In the genomic region with DNA sequence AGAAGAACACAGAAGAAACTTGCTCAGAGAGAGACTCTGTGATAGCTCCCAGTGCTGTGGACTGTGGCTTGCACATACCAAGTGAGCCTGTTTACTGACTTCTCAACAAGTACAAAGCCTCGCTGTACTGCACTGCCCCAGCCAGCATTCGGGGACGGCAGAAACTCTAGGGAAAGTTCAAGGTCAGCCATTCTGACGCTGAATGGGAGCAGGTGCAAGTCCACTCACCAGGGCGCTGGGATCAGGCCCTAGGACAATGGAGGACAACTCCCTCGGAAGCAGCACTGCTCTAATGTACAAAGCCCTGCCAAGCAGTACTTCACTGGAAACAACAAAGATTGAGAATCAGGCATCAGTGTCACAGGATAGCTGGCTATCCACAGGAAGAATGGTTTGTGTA, we compare ENCODE assay signal across 16 mouse cellular contexts. TPM values are rescaled to one million over a fixed set of nuclear protein-coding genes. Genes with fewer than 3 reads are reported as not detected.
DNase-seq lines count a peak whose midpoint lies in the region; ATAC-seq and TF ChIP-seq lines count a peak whose summit lies in the region.
"Had no signal": no experiment of that assay in that cellular context is flagged by ENCODE, and none has a peak within 500 bp of the region (broad histone marks: within the 10 kb centered on the region; RNA-seq: fewer than 3 reads in every experiment).

No protein-coding gene starts in this region.

- 19% methylated on average over 6 of the region's 6 CpGs for WGBS in liver, adult 2 months
- WGBS in liver, embryonic 11.5 days, result 77% methylated on average over 6 of the region's 6 CpGs
- 44% methylated on average over 6 of the region's 6 CpGs for WGBS in intestine, postnatal 0 days

- DNase-seq in heart, adult 11 months, result peak; percentile 90
- DNase-seq in heart, adult 8-10 months (ENCODE audit: low spot score), result no peak
- peak; percentile 90 for DNase-seq in liver, adult 2 months (ENCODE audit: extremely low read depth, low read depth, low spot score)
- DNase-seq in liver, embryonic 11.5 days (ENCODE audit: low spot score), result no peak
- peak; percentile 95 for DNase-seq in R1 (ENCODE audit: low read depth, low spot score)
- DNase-seq in left cerebral cortex, postnatal 14 days (ENCODE audit: low spot score in 2 of 2), result no peak
- DNase-seq in gastrocnemius, postnatal 25 days, result no peak
- DNase-seq: cerebellum, adult 8-10 months; gastrocnemius, postnatal 10 days; thymus, adult 18-20 months had no signal

- no peak for TF ChIP-seq CTCF in liver, adult 2 months (IDR thresholded peaks at IDR 0.05; ENCODE audit: low read depth, low read length)
- TF ChIP-seq CTCF in intestine, postnatal 0 days (IDR thresholded peaks at IDR 0.05; ENCODE audit: low read depth), result no peak

- H3K27ac ChIP-seq in liver, adult 2 months (replicated peaks; ENCODE audit: insufficient read depth, low read depth, low read length), result peak overlapping the region; percentile 12
- H3K27ac ChIP-seq in liver, embryonic 11.5 days (ENCODE audit: low read depth, low read length), result no peak overlapping the region
- peak overlapping the region; percentile 2; the same call in 1 of the 2 replicates for H3K27ac ChIP-seq in intestine, postnatal 0 days (ENCODE audit: low read depth, low read length)
- H3K27ac ChIP-seq: forebrain, embryonic 13.5 days; kidney, postnatal 0 days; limb, embryonic 15.5 days; macrophage had no signal

- no peaks in the 10 kb centered on the region for H3K36me3 ChIP-seq in liver, adult 2 months (ENCODE audit: control insufficient read depth, insufficient read depth, low read length)
- H3K36me3 ChIP-seq in liver, embryonic 11.5 days (ENCODE audit: control insufficient read depth, insufficient read depth, low read length), result peaks cover 2% of the 10 kb centered on the region; the same call in 1 of the 2 replicates
- H3K36me3 ChIP-seq in intestine, postnatal 0 days (ENCODE audit: control insufficient read depth, insufficient read depth), result 0 out of 2 replicates have a peak, but pooled peaks cover 3% of the 10 kb centered on the region
- H3K36me3 ChIP-seq: limb, embryonic 15.5 days had no signal

- intact Hi-C loops in left cerebral cortex, postnatal 14 days (cut with DNase I), result no loop called here

- no peak overlapping the region for H3K4me2 ChIP-seq in liver, embryonic 11.5 days
- H3K4me2 ChIP-seq in intestine, postnatal 0 days (replicated peaks; ENCODE audit: low read depth), result no peak overlapping the region
- H3K4me2 ChIP-seq: forebrain, embryonic 13.5 days; limb, embryonic 15.5 days had no signal

- H3K27me3 ChIP-seq in liver, adult 2 months (ENCODE audit: control insufficient read depth, insufficient read depth, low read length), result no peaks in the 10 kb centered on the region
- no peaks in the 10 kb centered on the region for H3K27me3 ChIP-seq in liver, embryonic 11.5 days (replicated peaks; ENCODE audit: control insufficient read depth, insufficient read depth, low read length)
- H3K27me3 ChIP-seq in intestine, postnatal 0 days (replicated peaks; ENCODE audit: control insufficient read depth, insufficient read depth, low read length), result no peaks in the 10 kb centered on the region
- H3K27me3 ChIP-seq: forebrain, embryonic 13.5 days; limb, embryonic 15.5 days had no signal

- H3K4me1 ChIP-seq in liver, adult 2 months (ENCODE audit: control insufficient read depth, insufficient read depth, low read length), result peaks cover 7% of the 10 kb centered on the region
- H3K4me1 ChIP-seq in liver, embryonic 11.5 days (replicated peaks; ENCODE audit: control insufficient read depth, insufficient read depth, low read length), result peaks cover 3% of the 10 kb centered on the region; the same call in 1 of the 2 replicates
- no peaks in the 10 kb centered on the region for H3K4me1 ChIP-seq in intestine, postnatal 0 days (replicated peaks; ENCODE audit: control insufficient read depth, insufficient read depth, low read length)

- no peak for TF ChIP-seq POLR2A in liver, adult 2 months (IDR thresholded peaks at IDR 0.05; ENCODE audit: extremely low read depth, insufficient read depth, low read length)

- no peak overlapping the region for H3K4me3 ChIP-seq in liver, adult 2 months (ENCODE audit: insufficient read depth, low read depth, low read length)
- no peak overlapping the region for H3K4me3 ChIP-seq in liver, embryonic 11.5 days (ENCODE audit: low read depth, low read length)
- H3K4me3 ChIP-seq in intestine, postnatal 0 days (ENCODE audit: low read depth, low read length), result no peak overlapping the region
- H3K4me3 ChIP-seq: forebrain, embryonic 13.5 days; limb, embryonic 15.5 days had no signal

- no peaks in the 10 kb centered on the region for H3K9me3 ChIP-seq in liver, embryonic 11.5 days (ENCODE audit: control insufficient read depth, low read length)
- H3K9me3 ChIP-seq in intestine, postnatal 0 days (ENCODE audit: control insufficient read depth), result no peaks in the 10 kb centered on the region
- H3K9me3 ChIP-seq: forebrain, embryonic 13.5 days; limb, embryonic 15.5 days had no signal

- no peak overlapping the region for H3K9ac ChIP-seq in liver, adult 2 months (ENCODE audit: low read depth, low read length)
- H3K9ac ChIP-seq in liver, embryonic 11.5 days (ENCODE audit: low read depth, low read length), result no peak overlapping the region
- H3K9ac ChIP-seq in intestine, postnatal 0 days (ENCODE audit: low read depth, low read length), result no peak overlapping the region
- H3K9ac ChIP-seq: forebrain, embryonic 13.5 days; limb, embryonic 15.5 days had no signal

- H3K79me2 ChIP-seq in liver, adult 2 months (ENCODE audit: control insufficient read depth, insufficient read depth, low read length), result no peaks in the 10 kb centered on the region

- ATAC-seq in liver, embryonic 11.5 days (replicated peaks; ENCODE audit: low FRiP score), result no peak
- ATAC-seq in intestine, postnatal 0 days, result no peak
- ATAC-seq: forebrain, embryonic 13.5 days; hindbrain, embryonic 16.5 days had no signal

RNA-seq across cellular contexts. Expression of gene Zfp706, which starts 16.2 kb away (rescaled TPM):
- 100 to 1,000 TPM; 214 to 231 (median 227) TPM for total RNA-seq in heart, adult 8-10 months (2022)
- 22.5 and 25.0 TPM in 2 replicates for total RNA-seq in liver, adult 2 months (2014; rRNA removed)
- 22.5 and 23.0 TPM in 2 replicates for polyA plus RNA-seq in liver, adult 2 months (2012; rRNA removed)
- polyA plus RNA-seq in liver, embryonic 11.5 days (2014; fragmentation: Nextera tagmentation; extraction: Ambion mirVana), result 419 and 426 TPM in 2 replicates
- polyA plus RNA-seq in intestine, postnatal 0 days (2015; fragmentation: Nextera tagmentation; extraction: Ambion mirVana), result 609 and 618 TPM in 2 replicates
- 100 to 1,000 TPM; 210 to 244 TPM for total RNA-seq in left cerebral cortex, postnatal 14 days (2021)
- total RNA-seq in gastrocnemius, postnatal 25 days (2021), result 100 to 1,000 TPM; 124 to 125 TPM

Comparison
In these comparisons a context has a peak if more than half of its experiments do, and no peak if none do; other contexts are left out.
1. DNase-seq: peak in heart, adult 11 months (single experiment), liver, adult 2 months (single experiment) and R1 (single experiment); none in heart, adult 8-10 months (single experiment), liver, embryonic 11.5 days (single experiment), left cerebral cortex, postnatal 14 days (0 of 2) and gastrocnemius, postnatal 25 days (single experiment).